Mouse (Mus musculus) MEL (cell line): ENCODE measurements at regions not wholly inside any gene's neighbourhood (a gene's known extent, or its start where the extent isn't known, plus 50 kb on each side); places are given as distances from the start of the nearest gene placed in this dataset.

Experiments used
- CTCF ChIP-seq, 3 experiments: IDR thresholded peaks in 2 of 3; conservative IDR thresholded peaks in 1 of 3; 2 replicates each; pipeline ENCODE4 v1.5.1; 2011 to 2012; ENCODE audit warnings: low read length in 3 of 3, low read depth in 2 of 3, mild to moderate bottlenecking in 2 of 3, improper control_type of control experiment in 1 of 3, inconsistent platforms in 1 of 3, mixed read lengths in 1 of 3, moderate library complexity in 1 of 3; ENCODE audit not compliant: control insufficient read depth in 1 of 3, insufficient read depth in 1 of 3, poor library complexity in 1 of 3, severe bottlenecking in 1 of 3
- GATA1 ChIP-seq: IDR thresholded peaks from 2 replicates; pipeline ENCODE4 v1.6.1; 2011; ENCODE audit warnings: low read depth, low read length, improper control_type of control experiment
- POLR2A ChIP-seq, 2 experiments: IDR thresholded peaks; 2 replicates each; pipeline ENCODE4 v1.6.1; 2011 to 2012; ENCODE audit warnings: low read length in 2 of 2, mild to moderate bottlenecking in 2 of 2, control low read depth in 1 of 2, improper control_type of control experiment in 1 of 2, low read depth in 1 of 2, moderate library complexity in 1 of 2; ENCODE audit not compliant: control insufficient read depth in 1 of 2, insufficient read depth in 1 of 2, poor library complexity in 1 of 2
- POLR2AphosphoS2 ChIP-seq: IDR thresholded peaks from 2 replicates; pipeline ENCODE4 v1.6.1; 2011; ENCODE audit warnings: low read length, improper control_type of control experiment
- ZKSCAN1 ChIP-seq: IDR thresholded peaks from 2 replicates; pipeline ENCODE4 v1.6.1; 2012; ENCODE audit warnings: low read depth, mild to moderate bottlenecking, inconsistent platforms, low read length, improper control_type of control experiment, moderate library complexity
- ZNF384 ChIP-seq: IDR thresholded peaks from 2 replicates; pipeline ENCODE4 v1.6.1; 2012; ENCODE audit warnings: low read depth, mild to moderate bottlenecking, inconsistent platforms, low read length, improper control_type of control experiment

GRCm38 (mm10) chr15:52458782-52459181, 1425.9 kb upstream of the Gm7489 start:
- TF ChIP-seq ZKSCAN1 = no peak
- no peak for TF ChIP-seq GATA1
- no peak for TF ChIP-seq ZNF384
- TF ChIP-seq CTCF (IDR thresholded peaks at IDR 0.05 in 2 of 3, conservative IDR thresholded peaks at IDR 0.05 in 1 of 3; ENCODE audit: control insufficient read depth in 1 of 3, insufficient read depth in 1 of 3, low read depth in 2 of 3, low read length in 3 of 3, poor library complexity in 1 of 3, severe bottlenecking in 1 of 3) = peak; percentile 57 to 81 (median 67)
- no peak for TF ChIP-seq POLR2A (IDR thresholded peaks at IDR 0.05; ENCODE audit: control insufficient read depth in 1 of 2, insufficient read depth in 1 of 2, low read depth in 1 of 2, low read length in 2 of 2, poor library complexity in 1 of 2)
- no peak for TF ChIP-seq POLR2AphosphoS2
